Mouse (Mus musculus) regulatory T cell (primary cell): ENCODE measurements around the gene Mab21l2.

Source experiments
- in situ Hi-C: fragments of 300-600 bp; cut with MboI, MseI; formaldehyde crosslinking; loops from one replicate; pipeline ENCODE4 v1.15.1; 2025; ENCODE audit warnings: high pct_unique_total_duplicates

Mab21l2 gene

DNA sequence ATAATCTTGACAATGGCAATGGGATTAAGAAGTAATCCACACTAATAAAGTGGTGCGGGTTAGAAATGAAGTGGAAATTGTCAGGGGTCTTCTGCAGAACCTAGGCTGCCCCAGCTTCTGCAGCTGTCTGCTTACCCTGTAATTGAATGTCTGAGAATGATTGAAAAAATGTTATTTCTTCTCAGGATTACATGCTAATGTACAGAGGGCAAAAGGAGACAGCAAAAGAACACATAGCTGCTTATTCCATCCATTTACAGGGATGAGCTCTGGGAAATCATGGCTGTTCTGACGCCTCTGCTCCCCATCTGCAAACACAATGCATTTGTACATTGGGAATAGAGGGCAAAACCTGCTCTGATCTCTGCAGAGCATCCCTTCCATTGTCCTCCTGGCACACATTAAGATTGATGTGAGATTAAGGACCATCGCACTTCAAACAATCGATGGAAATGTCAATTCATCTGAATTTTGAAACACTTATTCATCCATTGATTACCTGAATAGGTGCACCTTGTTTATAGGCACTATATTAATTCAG lies 7.3 kb downstream of the Mab21l2 start:
- in situ Hi-C loops = loop anchor here (10.0 kb wide), 1 partner anchor 224 kb away; no protein-coding TSS in a partner anchor

- in situ Hi-C loops = loop anchor here (10.0 kb wide), 1 partner anchor 225 kb away; no protein-coding TSS in a partner anchor
Measured at GRCm38 (mm10) chr3:86539555-86540168, 8.8 kb downstream of the Mab21l2 start.

- in situ Hi-C loops = no loop called here
Measured at GRCm38 (mm10) chr3:86538645-86539554, 9.5 kb downstream of the Mab21l2 start.

DNA sequence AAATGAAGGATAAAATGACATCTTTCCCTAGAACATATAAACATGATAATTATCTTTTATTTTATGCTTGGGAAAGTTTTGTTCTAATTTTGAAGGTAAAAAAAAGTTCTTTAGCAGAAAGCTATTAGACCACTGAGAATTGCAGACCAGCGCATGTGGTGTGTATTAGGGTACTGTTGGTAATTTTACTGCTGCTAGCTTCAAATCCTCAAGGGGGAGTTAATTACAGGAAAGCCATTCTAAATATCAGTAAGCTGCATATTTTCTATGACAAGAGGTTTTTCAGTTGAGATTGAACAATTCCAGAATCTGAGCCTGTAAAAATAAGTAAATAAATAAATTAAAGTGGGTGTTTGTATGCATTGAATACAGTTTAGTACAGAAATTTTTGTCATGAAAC lies 11.7 kb downstream of the Mab21l2 start:
- in situ Hi-C loops = no loop called here

- in situ Hi-C loops = no loop called here
Measured at GRCm38 (mm10) chr3:86531531-86532269, 16.7 kb downstream of the Mab21l2 start.

DNA sequence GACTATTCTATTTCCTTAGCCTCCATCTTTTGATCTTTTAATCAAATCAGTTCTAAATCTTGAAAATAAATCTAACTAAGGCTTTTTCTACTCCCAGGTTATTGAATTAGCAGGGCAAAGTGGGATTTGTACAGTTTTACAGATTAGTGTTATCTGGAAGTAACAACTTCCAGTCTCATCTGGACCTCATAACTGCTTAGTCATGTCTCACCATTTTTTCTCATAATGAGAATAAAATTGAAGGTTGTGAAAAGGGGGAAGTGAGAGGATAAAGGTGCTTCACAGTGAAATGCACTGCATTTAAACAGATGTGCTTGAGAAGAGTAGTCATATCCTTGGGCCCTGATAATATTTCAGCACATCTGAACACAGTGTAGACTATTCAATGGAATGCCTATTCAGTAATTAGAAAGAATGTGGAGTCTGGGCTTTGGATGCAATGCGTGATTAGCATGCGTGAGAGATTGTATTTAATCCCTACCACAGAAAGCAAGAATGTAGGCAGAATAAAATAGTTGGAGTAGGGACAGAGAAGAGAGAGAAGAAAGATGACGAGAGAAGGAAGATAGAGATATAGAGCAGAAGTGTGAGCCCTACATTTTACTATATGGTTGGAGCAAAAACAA lies 25.4 kb downstream of the Mab21l2 start:
- in situ Hi-C loops = no loop called here

GRCm38 (mm10) chr3:86518506-86519109 lies 29.8 kb downstream of the Mab21l2 start:
- in situ Hi-C loops = no loop called here

- in situ Hi-C loops = no loop called here
Measured at GRCm38 (mm10) chr3:86500586-86500985, 47.8 kb downstream of the Mab21l2 start.
